Mouse (Mus musculus): Measurements from ENCODE around the gene Bbs2.

DNA sequence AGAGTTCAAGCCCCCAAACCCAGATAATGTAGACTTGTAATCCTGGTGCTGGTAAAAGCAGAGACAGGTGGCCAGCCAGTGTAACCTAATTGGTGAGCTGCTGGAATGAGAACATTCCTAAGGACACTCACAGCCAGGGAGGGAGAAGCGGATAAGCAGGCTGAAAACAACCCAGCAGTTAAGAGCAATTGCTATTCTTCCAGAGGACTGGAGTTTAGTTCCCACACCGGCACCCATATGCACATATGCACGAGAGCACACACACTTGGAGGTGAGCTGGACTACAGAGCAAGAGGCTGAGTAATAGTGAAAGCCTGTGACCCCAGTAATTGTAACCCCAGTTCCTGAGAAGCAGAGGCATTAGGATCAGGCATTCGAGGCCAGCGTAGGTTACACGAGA is 74.8 kb downstream of the Bbs2 start:
- no peak for TF ChIP-seq EP300 (IDR thresholded peaks at IDR 0.05; ENCODE audit: insufficient read depth, low read depth, low read length)
- no peak for TF ChIP-seq CTCF (IDR thresholded peaks at IDR 0.05)
